Mouse (Mus musculus) CD4-positive naive resting alpha-beta T cell, adult 76 days (primary cell): Measurements from ENCODE around the gene Defb10. TPM values are rescaled to one million over a fixed set of nuclear protein-coding genes. Genes with fewer than 3 reads are reported as not detected.

Experiments used
- total RNA-seq: library from RNA; stranded (reverse); gene quantifications from one replicate; pipeline ENCODE4 v1.2.4, GENCODE M21; 2023

Gene Defb10
- total RNA-seq = not detected

DNA sequence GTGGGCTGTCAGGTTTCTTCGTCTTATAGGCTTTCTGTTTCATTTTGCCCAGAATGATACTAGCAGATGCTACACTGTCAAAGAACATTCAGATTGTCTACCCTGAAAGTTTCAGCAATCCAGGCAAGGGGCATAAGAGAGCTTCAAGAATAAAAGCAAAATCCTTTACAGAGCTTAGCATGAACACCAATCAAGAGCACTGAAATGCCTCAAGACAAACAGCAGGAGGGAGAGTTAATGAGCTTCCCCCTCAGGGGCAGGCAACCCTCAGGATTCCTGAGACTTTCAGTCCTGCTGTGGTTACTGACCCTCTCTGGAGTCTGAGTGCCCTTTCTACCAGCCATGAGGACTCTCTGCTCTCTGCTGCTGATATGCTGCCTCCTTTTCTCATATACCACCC lies at the start of gene Defb10:
Defb10 (plus strand) TSS at position 316 of the 400 bp plus-strand sequence.

DNA sequence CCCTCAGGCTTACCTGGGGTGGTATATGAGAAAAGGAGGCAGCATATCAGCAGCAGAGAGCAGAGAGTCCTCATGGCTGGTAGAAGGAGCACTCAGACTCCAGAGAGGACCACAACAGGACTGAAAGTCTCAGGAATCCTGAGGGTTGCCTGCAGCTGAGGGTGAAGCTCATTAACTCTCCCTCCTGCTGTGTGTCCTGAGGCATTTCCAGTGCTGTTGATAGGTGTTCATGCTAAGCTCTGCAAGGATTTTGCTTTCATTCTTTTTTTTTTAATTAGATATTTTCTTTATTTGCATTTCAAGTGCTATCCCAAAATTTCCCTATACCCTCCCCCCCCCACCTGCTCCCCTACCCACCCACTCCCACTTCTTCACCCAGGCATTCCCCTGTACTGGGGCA lies 26.6 kb downstream of the Defb10 start, which contains the start of gene Defb9:
Defb9 (minus strand) TSS at position 101 of the 400 bp plus-strand sequence.

DNA sequence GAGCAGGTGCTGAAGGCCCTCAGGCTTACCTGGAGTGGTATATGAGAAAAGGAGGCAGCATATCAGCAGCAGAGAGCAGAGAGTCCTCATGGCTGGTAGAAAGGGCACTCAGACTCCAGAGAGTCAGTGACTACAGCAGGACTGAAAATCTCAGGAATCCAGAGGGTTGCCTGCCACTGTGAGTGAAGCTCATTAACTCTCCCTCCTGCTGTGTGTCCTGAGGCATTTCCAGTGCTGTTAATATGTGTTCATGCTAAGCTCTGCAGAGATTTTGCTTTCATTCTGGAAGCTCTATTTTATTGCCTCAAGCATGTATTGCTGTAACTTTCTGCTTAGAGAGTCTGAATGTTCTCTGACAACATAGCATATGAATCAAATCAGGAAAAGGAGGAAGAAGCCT lies 47.6 kb downstream of the Defb10 start, which contains the start of gene Defb11:
Defb11 (minus strand) TSS at position 123 of the 400 bp plus-strand sequence.

Other genes starting within 250 kb of the Defb10 start
- not detected for gene Defa26, start 240.7 kb upstream of the Defb10 start, total RNA-seq
- gene Defa17, start 203.1 kb upstream of the Defb10 start, total RNA-seq = not detected
- not detected for gene Defa34, start 193.1 kb upstream of the Defb10 start, total RNA-seq
- gene AY761184, start 155.3 kb upstream of the Defb10 start, total RNA-seq = not detected
- not detected for gene Defa24, start 124.4 kb upstream of the Defb10 start, total RNA-seq
- not detected for gene Defb50, start 35.4 kb upstream of the Defb10 start, total RNA-seq
- gene Defb2, start 19.0 kb upstream of the Defb10 start, total RNA-seq = not detected
- not detected for gene Defb9, start 26.5 kb downstream of the Defb10 start, total RNA-seq
- not detected for gene Defb11, start 47.5 kb downstream of the Defb10 start, total RNA-seq
- not detected for gene Defb15, start 73.8 kb downstream of the Defb10 start, total RNA-seq
- not detected for gene Defb35, start 79.5 kb downstream of the Defb10 start, total RNA-seq
- gene Defb13, start 87.9 kb downstream of the Defb10 start, total RNA-seq = not detected
- gene Fam90a1a, start 99.8 kb downstream of the Defb10 start, total RNA-seq = not detected
- gene Ccdc70, start 110.9 kb downstream of the Defb10 start, total RNA-seq = not detected
- gene Atp7b, start 201.4 kb downstream of the Defb10 start, total RNA-seq = 0.23 TPM
- gene Alg11, start 201.8 kb downstream of the Defb10 start, total RNA-seq = 21.7 TPM